Mouse (Mus musculus) layer of hippocampus, adult 18-20 months (tissue): ENCODE results near the gene Tle1. TPM values are rescaled to one million over a fixed set of nuclear protein-coding genes. Genes with fewer than 3 reads are reported as not detected.

Experiments used
- DNase-seq, 2 experiments: peaks; one replicate each; pipeline ENCODE4 v3.0.0; 2022; ENCODE audit warnings: low spot score in 2 of 2
- total RNA-seq, 2 experiments: library from RNA; stranded (reverse); gene quantifications; 2 replicates each; pipeline ENCODE4 v1.2.3; 2021

The Tle1 gene
- total RNA-seq, 2 experiments from 2014 or later = 68.8 to 80.8 TPM

DNA sequence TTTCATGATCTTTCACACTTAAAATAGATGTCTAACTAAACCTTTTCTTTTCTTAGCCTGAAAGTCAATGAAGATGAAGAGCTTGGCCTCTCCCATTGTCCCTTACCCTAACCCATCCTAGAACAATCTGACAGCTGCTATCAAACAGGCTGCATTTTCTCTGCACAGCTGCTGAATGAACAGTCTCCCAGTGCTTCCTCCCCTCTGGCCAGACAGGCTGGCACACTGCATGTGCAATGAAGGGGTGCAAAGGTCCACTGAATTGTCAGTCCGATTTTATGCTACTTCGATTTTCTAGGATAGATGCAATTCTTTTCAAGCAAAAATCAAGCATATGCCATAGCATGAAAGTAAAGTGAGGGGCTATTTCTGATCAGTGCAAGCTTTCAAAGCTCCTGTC lies 34.2 kb downstream of the Tle1 start:
- no peak for DNase-seq

DNA sequence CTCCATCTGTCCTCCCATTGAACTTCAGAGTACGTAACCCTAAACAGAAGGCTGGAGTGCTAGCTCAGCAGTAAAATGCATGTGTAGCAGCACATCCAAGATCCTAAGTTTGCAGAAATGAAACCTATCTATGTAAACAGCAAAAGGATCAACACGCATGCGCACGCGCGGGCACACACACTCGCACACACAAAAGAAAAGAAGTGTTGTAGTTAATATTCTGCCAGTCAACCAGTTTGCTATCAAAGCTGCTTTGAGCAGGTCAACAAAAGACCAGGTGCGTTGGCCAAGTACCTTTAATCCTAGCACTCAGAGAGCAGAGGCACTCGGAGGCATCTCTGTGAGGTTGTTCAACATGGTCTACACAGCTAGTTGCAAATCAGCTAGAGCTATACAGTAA lies 35.0 kb downstream of the Tle1 start:
- no peak for DNase-seq

DNA sequence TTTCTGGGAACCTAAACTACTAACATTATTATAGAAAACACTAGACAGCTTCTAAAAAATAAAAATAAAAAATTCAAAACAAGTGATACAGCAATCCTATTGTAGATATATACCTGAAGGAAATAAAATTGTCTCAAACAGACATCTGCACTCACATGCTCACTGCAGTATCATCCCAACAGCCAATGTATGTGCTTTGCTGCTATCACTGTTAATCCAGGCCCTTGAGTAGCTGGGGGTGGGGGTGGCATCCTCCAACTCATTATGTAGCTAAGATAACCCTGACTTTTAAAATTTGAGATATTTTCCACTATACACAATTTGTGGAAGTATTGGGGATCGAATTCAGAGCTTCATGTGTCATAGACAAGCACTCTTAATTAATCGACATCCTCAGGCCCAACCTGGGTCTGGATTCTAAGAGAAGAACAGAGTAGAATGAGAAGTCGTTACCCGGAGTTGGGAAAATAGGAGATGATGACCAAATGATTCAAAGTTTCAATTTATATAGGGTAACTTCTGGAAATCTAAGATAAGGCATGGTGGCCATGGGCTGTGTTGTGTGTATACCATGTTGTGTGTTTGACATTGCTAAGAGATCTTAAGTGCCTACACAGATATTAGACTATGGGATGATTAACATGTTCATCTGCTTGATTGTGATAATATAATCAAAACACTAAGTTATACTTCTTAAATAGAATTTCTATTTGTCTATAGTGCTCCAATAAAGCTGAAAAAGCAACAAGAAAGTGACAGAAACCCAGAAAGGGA lies 38.1 kb downstream of the Tle1 start:
- no peak for DNase-seq

DNA sequence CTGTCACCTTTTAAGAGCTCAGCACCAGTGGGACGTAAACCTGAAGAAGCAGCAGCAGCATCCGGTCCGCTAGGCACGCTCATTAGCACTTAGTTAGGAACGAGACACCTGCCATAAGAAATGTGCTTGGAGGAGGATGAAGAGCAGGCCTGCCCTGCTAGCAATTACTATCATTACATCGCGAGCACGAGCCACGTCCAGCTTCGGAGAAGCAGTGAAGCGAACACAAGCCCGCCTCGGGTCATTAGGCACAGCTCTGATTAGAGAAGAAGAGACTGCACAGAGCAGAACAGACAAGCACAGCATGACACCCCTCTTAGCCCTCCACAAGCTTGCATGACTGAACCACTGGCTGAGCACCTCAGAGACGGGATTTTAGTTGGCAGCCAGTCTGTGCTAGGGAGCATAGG lies 40.6 kb downstream of the Tle1 start:
- no peak for DNase-seq

DNA sequence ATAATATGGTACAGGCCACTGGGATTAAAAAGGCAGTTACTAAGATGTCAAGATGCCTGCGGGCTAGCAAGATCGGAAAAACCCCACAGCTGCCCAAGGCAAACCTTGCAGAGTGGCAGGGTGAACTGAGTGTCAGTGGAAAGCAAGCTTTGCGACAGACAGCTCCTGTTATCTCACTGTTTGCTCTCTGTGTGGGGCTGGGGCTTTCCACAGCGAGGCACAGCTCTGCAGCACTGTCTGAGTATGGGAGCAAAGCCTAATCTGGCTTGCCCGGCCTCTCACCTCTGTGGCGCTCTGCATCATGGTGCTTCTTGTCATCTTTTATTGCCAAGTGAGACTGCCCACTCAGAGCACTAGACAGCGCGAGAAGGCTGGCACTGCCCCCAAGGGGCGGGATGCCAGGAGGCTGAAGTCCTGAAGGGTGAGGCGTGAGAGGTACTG lies 42.8 kb downstream of the Tle1 start:
- DNase-seq = peak in 1 of 2 experiments; percentile 20

DNA sequence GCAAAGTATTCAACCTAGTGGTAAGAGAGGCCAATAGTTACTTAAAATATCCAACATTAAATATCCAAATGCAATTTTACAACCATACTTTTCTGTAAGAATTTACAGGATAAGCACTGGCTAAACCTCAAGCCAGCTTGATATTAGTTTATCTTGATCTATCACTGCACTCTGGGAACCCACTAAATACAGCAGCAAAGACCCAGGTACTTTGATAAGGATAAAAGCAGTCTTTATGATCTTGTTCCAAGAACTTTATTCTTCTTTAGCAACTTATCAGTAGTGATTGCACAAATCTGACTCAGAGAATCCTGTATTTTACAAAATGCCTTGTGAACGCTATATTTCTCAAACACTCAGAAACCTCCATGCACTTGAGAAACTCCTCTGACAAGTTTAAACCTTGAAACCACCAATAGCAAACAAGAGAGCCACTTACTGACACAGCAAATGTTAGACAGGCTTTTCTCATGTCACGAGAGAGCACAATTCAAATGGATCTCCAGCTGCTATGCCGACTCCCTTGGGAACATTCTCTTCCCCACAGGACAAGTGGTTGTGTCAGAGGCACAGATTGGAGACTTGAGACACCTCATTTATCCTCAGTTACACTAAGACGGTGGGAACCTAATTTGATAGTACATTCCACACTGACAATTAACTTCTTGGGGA lies 50.1 kb downstream of the Tle1 start:
- DNase-seq = no peak

DNA sequence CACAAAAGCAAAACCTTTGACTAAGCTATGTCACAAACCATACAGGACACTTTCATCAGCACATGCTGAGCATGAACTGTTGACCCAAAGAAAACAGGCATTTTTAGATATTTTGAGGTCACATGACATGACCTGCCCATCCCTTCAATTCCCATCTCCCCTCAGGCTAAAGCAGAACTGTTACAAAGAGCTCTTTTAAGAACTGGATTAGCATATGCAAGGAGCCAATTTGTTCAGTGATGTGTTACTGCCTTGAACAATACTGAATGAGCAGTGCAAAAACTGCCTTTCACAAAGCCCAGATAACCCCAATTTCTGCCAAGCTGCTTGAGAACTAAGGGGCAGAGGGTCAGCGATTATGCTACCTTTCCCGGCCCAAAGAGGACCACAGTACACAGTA lies 54.7 kb downstream of the Tle1 start:
- no peak for DNase-seq

DNA sequence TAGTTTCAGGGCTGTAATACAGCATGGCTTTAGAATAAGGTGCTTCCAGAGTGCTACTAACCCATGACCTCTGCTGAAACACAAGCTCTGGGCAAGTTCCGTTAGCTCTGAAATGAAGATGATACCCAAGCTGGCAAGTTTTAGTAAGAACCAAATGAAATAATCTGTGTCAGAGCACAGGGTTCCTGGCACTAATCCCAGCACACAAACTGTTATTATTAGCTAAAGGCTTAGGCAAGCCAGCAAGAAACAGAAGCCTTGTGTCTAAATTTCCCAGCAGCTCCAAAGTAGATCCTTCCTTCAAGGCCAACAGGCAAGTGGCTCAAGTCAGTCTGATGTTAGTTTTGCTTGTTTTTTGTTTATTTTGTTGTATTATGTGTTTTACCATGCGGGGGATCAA lies 56.2 kb downstream of the Tle1 start:
- DNase-seq = peak in 1 of 2 experiments; percentile 80

DNA sequence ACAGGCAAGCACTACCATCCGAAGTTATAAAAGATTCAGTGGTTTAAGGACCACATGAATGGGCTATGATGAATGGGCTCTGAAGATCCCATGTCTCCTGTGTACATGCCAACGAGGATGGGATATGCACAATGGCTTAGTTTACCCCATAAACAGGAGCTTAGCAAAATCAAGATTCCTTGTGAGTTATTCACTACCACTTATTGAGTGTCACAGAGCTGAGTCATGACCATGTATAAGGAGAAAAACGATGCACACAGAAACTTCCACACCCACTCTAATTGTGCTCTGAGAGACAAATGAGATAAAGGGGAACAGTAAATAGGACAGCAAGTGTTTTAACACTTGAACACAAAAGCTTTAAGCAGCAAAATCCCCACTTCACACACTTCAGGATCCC lies 60.0 kb downstream of the Tle1 start:
- DNase-seq = no peak

DNA sequence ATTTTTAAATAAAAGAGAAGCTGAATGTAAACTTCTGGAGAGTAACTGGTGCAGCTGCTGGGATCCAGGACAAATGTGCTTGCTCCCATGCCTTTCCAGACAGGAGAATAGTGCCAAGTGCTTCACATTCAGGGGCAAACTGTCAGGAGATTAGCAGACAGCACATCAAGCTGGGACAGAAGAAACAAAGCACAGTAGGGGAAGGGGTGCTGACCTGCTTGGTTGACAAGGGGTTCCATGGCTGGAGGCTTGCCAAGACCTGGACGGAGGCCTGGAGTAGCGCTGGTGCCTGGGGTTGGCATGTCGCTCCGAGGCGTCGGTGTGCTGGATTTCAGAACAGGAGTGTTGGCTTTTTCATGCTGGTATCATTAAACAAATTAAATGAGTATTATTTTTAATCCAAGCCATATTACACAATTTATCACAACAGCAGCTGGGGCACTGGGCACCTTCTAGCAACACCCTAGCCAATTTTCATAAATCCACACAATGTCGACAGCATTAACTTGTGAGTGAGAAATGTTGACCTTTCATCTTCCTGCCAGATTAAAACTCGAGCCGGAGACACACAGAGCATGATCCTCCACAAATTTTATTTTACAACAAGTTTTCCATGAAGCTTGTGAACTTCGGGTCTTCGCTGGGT lies 61.1 kb downstream of the Tle1 start:
- no peak for DNase-seq

DNA sequence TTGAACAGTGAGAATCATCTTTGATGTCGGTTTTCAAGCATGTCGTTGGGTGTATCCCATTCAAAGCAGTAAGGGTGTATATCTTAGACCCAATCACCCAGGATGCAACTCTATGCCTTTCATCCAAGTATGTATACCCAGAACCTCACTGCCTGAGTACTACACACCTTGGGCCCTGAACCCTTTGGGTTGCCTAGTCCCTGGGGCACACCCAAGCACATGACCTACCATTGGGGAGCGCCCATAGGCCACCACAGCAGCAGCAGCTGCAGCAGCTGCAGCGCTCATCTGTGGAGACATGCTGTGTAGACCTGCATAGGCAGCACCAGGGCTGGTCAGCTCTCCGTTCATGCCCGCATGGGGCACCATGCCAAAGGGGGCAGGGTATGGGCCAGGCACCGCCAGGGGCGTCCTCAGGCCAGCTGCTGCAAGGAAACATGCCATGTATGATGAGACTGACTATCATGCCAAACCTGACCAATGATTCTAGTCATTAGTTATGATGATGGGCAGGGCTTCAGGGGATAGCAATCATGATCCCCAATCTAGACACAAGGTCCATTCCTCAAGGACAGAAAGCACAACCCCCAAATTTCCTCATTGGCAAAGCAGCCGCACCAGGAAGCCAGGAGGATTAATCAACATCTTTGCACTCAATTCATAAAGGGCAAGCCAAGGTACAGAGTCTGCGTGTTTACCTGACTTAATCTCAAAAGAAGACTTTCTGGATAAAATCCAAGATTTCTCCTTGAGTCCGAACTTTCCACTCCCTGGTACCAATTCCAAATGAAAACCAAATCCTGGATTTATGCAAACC lies 62.2 kb downstream of the Tle1 start:
- DNase-seq = no peak

DNA sequence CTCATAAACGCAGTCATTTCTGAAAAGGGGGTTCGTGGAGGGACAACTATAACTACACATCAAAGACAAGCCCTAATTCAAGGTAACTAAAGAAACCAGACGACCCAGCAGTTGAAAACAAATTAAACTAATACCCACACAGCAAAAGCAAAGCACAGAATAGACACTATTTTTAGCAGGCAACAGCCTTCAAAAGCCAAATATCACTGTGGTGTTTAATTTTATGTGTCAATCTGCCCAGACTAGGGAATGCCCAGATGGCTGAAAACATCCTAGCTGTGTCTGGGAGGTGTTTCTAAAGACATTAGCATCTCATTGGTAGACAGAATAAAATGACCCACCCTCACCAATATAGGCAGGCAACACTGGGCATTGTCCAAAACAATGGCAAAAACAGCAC lies 68.1 kb downstream of the Tle1 start:
- peak; percentile 25 to 68 for DNase-seq

DNA sequence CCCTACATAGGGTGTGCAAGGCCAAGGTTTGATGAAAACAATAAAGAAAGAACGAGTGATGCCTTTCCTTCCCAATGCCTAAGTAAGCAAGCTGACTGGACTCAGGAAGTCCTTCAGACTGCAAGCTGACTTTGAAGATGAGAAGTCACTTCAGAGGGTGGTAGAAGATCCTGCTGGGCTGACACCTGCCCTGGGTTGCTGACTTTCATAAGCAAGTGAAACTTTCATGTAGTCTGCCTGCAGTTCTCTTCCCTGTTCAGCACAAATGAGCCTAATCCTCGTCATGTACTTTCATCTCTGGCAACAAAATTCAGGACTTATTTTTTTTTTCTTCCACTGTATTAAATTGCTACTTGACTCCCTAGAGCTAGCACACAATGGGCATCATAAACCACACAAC lies 73.1 kb downstream of the Tle1 start:
- no peak for DNase-seq

DNA sequence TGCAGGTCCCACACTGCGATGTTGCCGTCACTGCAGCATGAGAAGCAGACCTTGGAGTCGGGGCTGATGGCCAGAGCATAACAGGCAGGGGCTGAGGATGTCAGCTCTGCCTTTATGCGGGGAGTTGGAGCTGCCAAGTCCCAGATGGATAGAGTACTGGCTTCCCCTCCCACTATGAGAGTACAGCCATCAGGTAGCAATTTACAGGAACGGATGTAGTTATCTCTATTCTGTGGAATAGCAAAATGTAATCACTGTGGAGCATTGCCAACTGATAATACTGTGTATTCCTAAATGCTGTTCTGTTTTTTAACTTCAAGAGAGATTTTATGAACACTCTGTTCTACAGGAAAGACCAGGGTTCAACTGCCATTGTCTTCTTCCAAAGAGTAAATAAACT lies 75.9 kb downstream of the Tle1 start:
- no peak for DNase-seq

DNA sequence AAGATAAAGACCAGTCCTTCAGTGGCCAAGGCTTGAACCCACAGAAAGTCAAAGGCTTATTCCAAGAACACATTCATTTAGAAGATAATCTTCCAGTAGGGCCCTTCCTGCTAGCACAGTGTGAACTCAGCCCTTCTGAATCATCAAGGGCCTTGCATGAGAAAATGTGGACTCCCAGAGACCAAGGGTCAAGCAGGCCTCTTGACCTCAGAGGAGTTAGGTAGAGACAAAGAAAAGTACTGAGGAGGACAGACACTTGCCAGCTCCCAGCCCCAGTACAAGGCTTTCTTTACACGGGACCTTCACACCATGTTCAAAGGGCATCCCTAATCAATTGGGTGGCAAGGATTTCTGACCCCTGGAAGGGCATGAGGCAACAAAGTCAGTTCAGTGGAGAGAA lies 77.9 kb downstream of the Tle1 start:
- DNase-seq = no peak

DNA sequence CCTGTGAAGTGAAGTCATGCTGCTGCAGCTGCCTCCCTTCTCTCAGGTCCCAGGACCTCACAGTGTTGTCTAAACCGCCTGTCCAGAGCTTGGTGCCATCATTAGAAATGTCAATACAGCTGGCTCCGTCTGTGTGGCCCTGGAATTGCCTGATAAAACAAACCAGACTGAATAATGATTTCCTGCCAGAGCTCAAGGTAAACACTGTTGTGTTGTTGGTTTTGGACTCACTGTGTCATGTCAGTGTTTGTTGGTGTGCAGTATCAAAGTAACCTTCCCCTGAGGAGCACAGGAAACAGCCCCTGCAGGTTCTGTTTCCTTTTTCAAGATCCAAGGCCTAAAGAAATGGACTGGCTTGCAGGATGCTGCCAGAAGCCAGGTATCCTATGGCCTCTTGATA lies 78.4 kb downstream of the Tle1 start:
- DNase-seq = no peak

DNA sequence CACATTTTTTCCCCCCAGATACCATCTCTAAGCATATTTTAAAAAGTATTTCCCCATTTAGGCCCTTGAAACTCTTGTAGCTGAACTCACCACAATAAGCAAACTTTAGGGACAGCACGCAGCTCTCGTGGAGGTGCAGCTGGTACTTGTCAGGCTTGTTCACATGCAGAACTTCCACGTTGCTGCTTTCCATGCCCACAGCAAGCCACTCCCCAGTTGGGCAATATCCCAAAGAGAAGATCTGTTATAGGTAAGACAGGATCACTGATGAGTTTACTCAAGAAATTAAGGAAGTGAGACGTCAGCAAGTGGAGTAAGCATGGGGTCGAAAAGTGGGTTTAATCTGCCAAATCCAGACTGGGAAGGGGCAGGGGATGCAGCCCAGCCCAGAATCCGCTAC lies 80.7 kb downstream of the Tle1 start:
- no peak for DNase-seq

DNA sequence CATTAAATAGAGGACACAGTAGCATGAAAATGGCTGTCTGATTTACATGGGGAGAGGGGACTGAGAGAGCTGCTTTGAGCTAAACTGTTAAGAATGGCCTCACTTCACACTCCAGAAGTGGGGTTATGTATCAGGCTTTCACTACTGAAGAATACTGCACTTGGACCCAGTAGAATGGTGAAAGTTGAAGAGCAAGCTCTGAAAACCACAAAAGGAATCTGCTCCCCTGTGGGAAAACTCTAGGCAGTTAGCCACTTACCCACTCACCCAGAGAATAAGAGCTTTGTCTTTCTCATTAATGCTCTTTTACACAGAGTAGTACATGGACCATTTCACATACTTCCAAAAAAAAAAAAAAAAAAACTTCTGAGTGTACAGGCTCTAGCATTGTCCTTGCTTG lies 95.0 kb downstream of the Tle1 start:
- DNase-seq = no peak

DNA sequence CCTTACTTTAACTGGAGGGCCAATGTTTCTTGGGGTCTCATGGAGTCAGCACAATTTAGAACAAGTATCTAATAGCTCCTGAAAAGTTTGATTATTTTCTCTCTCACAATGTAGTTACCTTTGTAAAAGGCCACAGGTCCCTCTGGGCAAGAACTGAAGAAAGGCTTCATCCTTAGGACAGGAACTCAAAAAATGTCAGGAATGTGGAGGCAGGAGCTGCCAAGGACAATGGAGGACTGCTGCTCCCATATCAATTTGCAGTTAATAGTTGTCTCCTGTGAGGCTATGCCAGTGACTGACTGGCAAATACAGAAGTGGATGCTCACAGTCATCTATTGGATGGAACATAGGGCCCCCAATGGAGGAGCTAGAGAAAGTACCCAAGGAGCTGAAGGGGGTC lies 96.5 kb downstream of the Tle1 start:
- no peak for DNase-seq

DNA sequence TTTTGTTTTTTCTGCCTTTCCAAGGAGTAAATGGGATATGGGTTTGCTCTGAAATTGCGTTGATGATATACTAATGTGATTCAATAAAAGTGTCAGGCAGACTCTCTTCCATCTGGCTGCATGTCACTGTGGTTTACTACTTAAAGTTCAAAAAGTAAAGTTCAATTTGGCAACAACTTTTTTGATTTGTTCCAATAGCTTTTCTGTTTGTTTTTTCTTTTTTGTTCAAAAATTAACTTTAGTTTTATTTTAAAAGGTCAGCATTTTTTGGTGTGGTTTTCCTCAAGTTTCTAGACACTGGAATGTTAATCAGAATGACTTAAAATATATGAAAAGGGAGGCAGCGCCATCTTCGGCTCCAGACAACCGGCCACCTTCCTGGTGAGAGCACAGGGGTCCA lies 112.9 kb downstream of the Tle1 start:
- DNase-seq = no peak

DNA sequence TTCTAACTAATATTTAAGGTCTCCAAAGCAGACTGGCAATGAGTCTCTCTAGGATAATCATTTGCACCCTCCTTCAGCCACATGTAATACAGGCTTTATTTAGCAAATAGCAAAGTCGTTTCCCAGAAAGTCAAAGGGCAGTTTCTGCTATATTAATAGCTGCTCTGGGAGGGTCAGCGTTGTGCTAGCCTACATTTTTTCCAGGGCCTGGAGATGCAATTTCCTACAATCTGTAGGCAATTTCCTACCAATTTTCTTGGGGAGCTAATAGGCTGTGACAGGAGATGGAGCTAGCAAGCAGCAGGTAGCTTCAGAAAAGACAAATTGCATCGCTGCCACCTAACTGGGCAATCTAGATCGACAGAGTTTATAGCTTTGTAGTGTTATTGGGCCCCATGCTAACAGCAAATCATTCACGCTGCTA lies 131.6 kb downstream of the Tle1 start:
- no peak for DNase-seq

DNA sequence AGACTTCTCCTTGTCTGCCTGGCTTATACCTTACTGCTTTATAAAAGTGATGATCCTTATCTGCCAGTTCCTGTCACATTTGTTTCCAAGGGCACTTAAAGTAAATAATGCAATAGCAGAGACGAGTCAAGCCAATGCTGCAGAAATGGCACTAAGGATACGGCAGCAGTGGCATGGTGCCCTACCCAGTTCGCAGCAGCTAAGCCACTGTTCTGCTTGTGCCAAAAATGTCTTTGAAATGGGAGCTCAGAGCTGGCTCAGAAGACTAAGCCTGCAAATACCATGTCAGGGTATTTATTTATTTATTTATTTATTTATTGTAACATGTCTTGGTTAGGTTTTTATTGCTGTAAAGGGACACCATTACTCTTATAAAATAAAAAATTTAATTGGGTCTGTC lies 132.8 kb downstream of the Tle1 start:
- DNase-seq = no peak
